Mouse (Mus musculus) heart, embryonic 14.5 days (tissue): ENCODE measurements around the gene Sub1. TPM values are rescaled to one million over a fixed set of nuclear protein-coding genes. Genes with fewer than 3 reads are reported as not detected.

Source experiments
- ATAC-seq: fragments of 200-750 bp; cut with Nextera tagmentation; 2 replicates; pipeline ENCODE4 v1.8.0; 2017; ENCODE audit warnings: low read depth, moderate TSS enrichment; ENCODE audit not compliant: insufficient number of reproducible peaks, insufficient read depth, low FRiP score
- H3K27ac ChIP-seq, 2 experiments: fragments of 200-500 bp in 1 of 2; fragments of 300-500 bp in 1 of 2; sonication (generic) in 1 of 2; replicated peaks in 1 of 2; 2 replicates each; pipeline ENCODE4 v1.5.1; 2012 to 2014; ENCODE audit warnings: low read depth in 2 of 2, low read length in 2 of 2, control low read depth in 1 of 2, mild to moderate bottlenecking in 1 of 2, mixed read lengths in 1 of 2; ENCODE audit not compliant: control insufficient read depth in 1 of 2, insufficient read depth in 1 of 2
- H3K27me3 ChIP-seq: fragments of 300-500 bp; sonication (generic); 2 replicates; pipeline ENCODE4 v1.6.1; 2014; ENCODE audit warnings: mild to moderate bottlenecking, low read length, control low read depth; ENCODE audit not compliant: control insufficient read depth, insufficient read depth
- H3K36me3 ChIP-seq: fragments of 300-500 bp; sonication (generic); 2 replicates; pipeline ENCODE4 v1.6.1; 2014; ENCODE audit warnings: mild to moderate bottlenecking, control low read depth, low read length, mixed read lengths; ENCODE audit not compliant: control insufficient read depth, insufficient read depth
- H3K4me1 ChIP-seq, 2 experiments: fragments of 200-500 bp in 1 of 2; fragments of 300-500 bp in 1 of 2; sonication (generic) in 1 of 2; 2 replicates each; pipeline ENCODE4 v1.6.1; 2012 to 2014; ENCODE audit warnings: low read length in 2 of 2, control low read depth in 1 of 2, mixed read lengths in 1 of 2; ENCODE audit not compliant: control insufficient read depth in 2 of 2, insufficient read depth in 2 of 2
- H3K4me2 ChIP-seq: fragments of 300-500 bp; sonication (generic); 2 replicates; pipeline ENCODE4 v1.6.1; 2014; ENCODE audit warnings: mild to moderate bottlenecking, low read length
- H3K4me3 ChIP-seq, 2 experiments: fragments of 200-500 bp in 1 of 2; fragments of 300-500 bp in 1 of 2; sonication (generic) in 1 of 2; 2 replicates each; pipeline ENCODE4 v1.5.1; 2012 to 2014; ENCODE audit warnings: low read length in 2 of 2, mild to moderate bottlenecking in 2 of 2, control low read depth in 1 of 2, low read depth in 1 of 2, moderate library complexity in 1 of 2; ENCODE audit not compliant: control insufficient read depth in 1 of 2, insufficient read depth in 1 of 2
- H3K9ac ChIP-seq: fragments of 300-500 bp; sonication (generic); 2 replicates; pipeline ENCODE4 v1.6.1; 2014; ENCODE audit warnings: mild to moderate bottlenecking, low read length
- H3K9me3 ChIP-seq: fragments of 300-500 bp; sonication (generic); 2 replicates; pipeline ENCODE4 v1.6.1; 2016; ENCODE audit warnings: low read length, control low read depth; ENCODE audit not compliant: control insufficient read depth
- WGBS: fragments of 180-500 bp; shearing (Covaris S2); extraction: QIAGEN DNeasy Blood & Tissue Kit; methylation state at CpG from one replicate; pipeline ENCODE4 v1.1.7; 2014; 5-methylcytosine and 5-hydroxymethylcytosine counted together
- polyA plus RNA-seq: library from polyadenylated mRNA; unstranded; fragments of >200 nt; fragmentation: Nextera tagmentation; extraction: Ambion mirVana; gene quantifications from 2 replicates; pipeline ENCODE4 v1.2.1, GENCODE M21; 2014

Sub1 gene
- polyA plus RNA-seq, 1 experiment from 2014 or later: 520 TPM

DNA sequence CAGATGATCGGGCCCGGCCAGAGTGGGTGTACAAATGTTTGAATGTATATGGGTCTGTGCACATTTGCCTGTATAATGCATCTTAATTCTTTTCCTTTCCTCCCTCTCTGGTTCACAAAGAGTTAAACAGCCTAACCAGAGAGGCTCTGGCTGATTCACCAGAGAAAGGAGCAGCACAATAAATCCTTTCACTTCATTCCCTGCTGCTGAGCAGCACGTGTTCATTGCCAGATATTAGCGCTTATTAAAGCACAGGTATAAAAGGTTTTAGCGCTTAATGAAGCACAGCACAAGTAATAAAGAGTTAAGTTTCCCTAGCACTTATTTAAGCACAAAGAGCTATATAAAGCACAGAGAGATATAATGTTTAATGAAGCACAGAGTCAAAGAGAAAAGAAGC lies 55.9 kb downstream of the Sub1 start:
- Histone ChIP-seq H3K9ac (no peak overlapping the region), H3K4me3 (no peak overlapping the region), H3K4me1 (no peaks in the 10 kb centered on the region; a peak in 1 of 4 replicates), H3K36me3 (no peaks in the 10 kb centered on the region), H3K27ac (no peak overlapping the region), H3K9me3 (no peaks in the 10 kb centered on the region), H3K4me2 (no peak overlapping the region), H3K27me3 (no peaks in the 10 kb centered on the region)
- 71% methylated on average over 5 of the region's 5 CpGs for WGBS
- ATAC-seq: no peak

Other genes starting within 250 kb of the Sub1 start
- 12.6 and 13.7 TPM in 2 replicates for gene Npr3, start 89.7 kb downstream of the Sub1 start, polyA plus RNA-seq
- gene Zfr, start 120.8 kb upstream of the Sub1 start, polyA plus RNA-seq: 136 and 142 TPM in 2 replicates
- 13.6 and 15.4 TPM in 2 replicates for gene Mtmr12, start 208.0 kb upstream of the Sub1 start, polyA plus RNA-seq